Mouse (Mus musculus) spleen, postnatal 4 days (tissue): ENCODE results near the gene Nedd9.

Source experiments
- DNase-seq, 2 experiments: peaks; one replicate each; pipeline ENCODE4 v3.0.0; 2022; ENCODE audit warnings: low spot score in 2 of 2

The Nedd9 gene

DNA sequence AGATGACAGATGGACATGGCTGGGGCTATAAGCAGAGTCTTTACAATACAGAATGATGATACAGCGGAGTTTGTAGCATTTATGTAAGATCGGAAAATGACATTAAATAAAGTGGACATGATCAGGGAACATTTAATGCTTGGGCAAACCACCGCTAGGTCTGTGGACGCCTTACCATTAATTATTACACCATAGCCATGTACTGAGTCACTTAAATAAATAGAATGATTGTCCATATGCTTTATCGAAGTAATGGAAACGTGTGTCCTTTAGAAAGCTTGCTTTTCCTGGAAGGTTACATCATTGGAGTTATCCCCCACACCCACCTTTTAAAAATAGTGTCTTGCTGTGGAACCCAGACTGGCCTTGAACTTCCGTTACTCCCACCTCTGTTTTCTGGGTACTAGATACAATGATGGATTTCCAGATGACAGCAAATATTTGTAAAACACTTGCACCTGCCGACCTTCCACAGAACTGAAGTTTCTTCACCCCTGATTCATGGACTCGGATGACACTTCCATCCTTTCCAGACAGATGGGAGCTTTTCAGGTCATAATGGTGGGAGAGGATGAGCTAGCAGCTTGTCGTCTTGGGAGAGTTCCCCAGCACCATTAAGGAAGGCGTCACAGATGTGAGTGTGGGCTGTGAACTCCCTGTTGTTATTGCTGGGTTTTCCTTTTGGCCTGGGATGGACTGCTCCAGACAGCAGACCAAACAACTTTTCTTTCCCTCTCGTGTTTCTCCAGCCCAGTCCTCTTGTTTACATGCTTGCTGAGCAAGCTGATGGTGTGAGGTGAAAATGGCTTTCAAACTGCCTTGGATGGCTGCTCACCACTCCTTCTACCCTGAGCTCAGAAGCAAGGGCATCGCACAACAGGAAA is 76.7 kb downstream of the Nedd9 start:
- DNase-seq = no peak

DNA sequence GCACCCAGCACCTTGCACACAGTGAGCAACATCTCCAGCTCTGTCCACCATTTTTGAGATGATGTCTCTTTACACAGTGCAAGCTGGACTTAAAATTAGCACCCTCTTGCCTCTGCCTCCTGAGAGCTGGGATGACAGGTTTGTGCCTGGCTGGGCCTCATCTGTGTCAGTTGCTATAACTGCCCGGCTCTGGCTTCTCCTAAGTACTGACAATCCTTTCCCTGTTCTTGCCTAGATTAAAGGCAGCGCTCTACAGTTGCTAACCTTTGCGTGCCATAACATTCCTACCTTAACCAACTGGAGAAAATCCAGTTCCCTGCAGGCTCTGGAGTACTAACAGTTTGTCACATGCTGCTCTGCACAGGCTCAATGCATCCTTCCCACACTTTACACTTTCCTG is 77.9 kb downstream of the Nedd9 start:
- no peak for DNase-seq

DNA sequence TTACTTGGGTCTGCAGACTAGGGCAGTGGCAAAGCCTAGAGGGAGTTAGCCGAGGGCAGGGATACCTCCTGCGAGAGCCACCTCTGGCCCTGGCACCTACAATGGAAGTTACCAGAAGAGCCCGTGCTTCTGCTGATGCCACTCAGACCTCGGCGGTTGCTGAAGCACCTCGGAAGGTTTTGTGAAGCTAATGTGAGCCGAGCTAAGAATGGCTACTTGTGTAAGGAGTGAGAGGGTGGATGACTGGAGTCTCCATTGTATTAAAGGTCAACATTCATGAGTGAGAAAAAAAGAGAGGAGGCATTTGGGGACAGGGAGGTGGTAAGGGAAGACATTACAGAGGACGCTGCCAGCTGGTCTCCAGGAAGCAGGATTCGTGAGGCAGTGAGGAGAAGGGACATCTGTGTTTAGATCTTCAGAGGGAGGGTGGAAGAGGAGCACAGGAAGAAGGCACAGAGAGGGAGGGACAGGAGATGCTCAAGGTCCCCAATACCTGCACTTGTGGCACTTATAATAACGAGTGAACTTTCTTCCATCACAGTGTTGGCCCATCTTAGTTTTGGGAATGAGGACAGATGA is 78.7 kb downstream of the Nedd9 start:
- no peak for DNase-seq

DNA sequence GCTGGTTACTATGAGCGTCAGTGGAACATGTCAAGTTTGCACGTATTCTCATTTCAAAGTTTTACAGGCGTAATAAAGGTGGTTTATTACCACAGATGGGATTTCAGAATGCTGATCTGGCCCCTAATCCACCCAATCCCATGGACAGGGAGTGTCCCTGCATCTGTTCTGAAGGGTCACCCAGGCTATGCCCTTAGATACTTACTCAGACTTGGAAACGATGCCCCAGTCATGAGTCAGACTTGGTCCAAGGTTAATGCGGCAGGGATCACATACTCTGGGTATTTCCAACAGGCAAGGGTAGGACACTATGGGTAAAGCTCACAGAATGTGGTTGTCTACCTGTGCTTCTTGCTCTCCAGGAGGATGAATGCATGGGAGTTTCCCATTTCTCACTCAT is 82.2 kb downstream of the Nedd9 start:
- no peak for DNase-seq

DNA sequence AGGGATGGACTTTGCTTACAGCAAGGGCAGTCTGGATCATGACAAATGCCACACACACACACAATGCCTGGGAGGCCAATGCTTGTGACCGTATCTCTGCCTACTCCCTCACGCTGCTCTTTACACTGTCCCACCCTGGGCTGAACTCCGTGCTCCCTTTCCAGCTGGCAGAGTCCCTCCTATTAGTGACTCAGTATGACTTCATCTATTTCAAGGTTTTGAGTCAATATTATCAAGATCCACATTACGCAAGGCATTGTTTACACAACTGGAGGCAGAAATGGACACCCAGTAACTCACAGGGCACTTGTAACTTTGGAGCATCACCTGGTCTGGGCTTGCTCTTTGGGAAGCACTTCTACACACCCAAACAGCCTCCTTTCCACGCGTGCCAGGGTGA is 83.3 kb downstream of the Nedd9 start:
- no peak for DNase-seq

DNA sequence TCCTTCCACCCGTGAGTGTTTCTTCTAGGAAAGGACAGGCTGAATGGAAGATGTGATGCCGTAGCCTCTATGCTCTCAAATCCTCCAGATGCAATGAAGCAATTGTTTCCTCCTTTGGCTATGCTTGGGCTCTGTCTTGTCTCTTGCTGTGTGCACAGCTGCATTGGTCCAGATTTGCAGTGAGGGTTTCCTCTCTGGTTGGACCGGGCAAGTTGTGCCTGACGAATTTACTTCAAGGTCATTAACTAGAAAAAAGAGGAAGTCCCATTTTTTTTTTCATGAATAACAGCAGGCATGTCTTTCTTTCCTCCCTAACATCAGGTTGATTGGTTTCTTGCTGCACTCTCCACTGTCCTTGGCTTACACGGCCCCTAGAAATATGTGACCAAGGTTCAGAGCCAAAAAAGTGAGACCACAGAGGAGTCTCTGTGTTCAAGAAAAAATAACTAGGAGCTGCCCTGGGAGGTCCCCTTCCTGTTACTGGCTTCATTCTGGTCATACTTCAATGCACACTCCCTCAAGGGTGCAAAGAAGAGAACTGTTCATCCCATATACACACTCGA is 84.6 kb downstream of the Nedd9 start:
- no peak for DNase-seq

DNA sequence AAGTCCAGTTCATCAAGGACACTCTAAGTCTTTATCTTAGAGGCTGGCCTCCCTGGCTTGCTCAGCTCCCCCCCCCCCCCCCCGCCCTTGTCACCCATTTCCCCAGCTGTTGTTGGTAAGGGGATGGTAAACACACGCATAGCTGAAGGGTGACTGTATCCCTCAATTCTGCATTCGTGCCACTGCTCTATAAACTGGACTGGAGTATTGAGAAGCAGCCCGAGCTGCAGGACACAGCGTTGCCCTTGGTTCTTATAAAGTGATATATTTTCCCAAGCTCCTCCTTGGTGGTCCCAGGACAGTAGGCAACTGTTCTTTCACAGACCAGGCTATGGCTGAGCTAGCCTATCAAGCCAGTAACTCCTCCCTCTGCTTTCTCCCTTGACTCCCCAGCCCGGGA is 85.4 kb downstream of the Nedd9 start:
- DNase-seq = no peak

DNA sequence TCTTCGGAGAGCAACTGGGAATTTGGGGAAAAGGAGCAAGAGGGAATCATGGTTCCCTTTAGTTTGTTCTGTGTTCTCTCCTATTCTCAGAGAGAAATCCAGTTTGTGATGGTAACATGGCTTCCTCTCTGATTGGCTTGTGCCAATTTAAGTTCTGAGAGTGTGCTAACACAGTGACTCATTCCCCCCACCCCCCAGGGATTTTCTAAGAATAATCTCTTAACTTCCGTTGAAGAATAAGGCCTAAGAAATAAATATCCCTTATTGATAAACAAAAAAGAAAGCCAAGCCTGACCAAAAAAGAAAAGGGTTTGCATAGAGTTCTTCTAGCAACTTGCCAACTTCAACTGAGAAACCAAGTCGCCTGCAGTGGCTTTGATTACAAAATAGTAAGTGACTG is 86.9 kb downstream of the Nedd9 start:
- DNase-seq = no peak

DNA sequence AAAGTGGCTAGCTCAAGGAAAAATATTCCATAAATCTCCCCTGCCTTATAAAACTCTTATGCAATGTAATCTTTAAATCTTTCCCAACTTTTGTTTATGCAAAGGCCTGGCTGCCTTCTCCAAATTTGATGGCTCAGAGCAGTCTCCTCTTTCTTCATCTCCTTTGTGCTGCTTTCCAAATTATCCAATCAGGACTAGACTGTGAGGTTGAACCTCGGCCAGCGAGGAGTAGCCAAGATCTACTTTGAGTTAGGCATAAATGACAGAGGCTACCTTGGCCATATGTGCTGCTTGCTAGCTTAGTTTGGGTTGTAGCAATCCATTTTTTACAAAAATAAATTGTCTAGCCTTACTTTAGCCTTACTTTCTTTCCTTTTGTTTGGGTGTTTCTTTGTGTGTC is 95.0 kb downstream of the Nedd9 start:
- DNase-seq = no peak

DNA sequence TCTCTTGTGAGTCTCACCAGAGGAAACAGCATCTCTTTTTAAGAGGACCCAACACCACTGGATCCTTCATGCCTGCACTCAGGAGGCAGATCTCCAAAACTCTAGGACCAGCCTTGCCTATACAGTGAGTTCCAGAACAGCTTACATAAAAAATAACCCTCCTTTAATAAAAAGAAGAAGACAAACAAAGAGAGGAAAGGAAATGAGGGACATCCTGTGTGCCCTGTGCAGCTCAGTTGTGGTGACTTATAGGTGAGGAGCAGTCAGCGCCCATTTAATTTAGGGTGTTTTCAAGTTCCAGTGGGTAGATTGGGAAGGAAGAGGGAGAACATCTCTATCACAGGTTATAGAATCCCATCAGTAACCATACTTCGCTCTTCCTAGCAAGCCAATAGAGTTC is 96.5 kb downstream of the Nedd9 start:
- no peak for DNase-seq

DNA sequence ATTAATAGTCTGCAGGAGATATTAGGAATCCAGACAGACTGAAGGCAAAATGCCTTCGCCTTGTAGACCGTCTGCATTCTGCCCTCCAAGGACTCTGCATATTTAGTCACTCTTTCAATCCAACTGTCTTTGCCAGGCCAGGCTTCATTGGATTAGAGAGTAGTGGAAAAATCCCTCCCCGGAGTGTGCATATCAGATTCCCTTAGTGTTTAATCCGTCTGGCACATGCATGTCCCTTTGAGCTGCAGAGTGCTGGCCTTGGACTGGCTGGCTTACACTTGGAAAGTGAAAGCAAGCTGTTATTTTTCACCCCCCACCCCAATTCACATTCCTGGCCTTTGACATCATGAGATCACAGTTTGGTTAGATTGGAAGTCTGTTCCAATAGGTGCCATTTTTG is 100.6 kb downstream of the Nedd9 start:
- DNase-seq = no peak

DNA sequence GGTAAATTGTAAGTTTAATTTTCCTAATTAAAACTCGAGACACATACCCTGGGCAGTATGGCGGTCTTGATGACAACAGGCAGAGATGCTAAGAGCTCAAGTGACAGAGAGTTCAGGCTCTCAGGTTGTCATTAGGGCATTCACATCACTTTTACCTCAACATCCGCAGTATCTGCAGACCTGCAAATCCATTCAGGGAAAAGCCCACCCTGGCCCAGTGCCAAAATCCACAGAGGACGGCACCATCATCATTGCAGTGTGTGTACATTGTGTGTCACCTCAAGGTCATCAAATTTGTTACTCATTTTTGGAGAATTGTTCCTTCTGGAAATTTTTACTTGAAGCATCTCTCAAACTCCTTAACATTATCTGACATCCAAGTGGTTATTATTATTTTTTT is 102.3 kb downstream of the Nedd9 start:
- no peak for DNase-seq

DNA sequence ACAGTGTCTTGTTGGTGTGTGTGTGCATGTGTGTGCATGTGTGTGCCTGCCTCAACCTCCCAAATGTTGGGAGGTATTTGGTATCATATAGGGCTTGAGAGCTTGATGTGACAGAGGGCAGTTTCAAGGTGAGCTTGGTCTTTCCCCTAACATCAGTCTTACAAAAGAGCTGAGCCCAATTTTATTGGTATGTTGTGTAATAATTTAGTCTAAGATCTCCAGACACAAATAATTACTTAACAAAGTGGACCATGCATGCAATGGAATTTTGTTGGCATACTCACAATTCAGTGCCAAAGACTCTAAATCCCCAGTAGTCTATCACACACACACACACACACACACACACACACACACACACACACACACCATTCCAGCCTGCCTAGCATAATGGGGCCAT is 104.5 kb downstream of the Nedd9 start:
- DNase-seq = no peak

DNA sequence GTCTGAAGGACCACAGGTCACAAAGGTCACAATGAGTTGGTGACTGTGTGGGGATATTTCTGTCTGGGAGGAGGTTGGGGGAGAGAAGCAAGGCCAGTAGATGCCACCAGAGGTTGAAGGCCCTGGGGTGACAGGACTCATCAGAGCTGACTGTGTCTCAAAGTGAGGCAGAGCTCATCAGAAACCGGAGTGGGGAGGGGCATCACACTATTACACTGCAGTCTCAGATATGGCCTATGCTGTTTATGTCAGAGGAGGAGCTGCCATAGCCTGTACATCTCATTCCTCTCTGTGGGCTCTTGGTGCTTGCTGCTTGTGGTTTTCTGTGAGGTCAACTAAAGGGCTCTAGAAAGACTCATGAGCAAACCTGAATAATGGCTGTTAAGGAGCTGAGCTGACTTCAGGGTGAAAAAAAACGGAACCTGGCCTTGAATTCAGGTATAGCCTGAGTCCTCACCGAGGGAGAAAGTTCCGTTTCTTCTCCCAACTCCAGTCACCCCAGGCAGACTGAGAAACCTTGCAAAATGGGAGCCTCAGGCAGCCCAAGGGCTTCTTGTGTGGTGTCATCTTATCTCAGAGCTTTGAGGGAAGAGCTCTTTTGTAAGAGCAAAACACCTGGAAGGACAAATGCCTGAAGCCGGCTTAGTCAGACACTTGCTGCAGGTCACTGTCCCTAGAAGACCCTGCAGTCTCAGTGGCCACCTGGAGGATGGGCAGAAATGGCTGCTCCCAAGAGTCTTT is 105.2 kb downstream of the Nedd9 start:
- no peak for DNase-seq

DNA sequence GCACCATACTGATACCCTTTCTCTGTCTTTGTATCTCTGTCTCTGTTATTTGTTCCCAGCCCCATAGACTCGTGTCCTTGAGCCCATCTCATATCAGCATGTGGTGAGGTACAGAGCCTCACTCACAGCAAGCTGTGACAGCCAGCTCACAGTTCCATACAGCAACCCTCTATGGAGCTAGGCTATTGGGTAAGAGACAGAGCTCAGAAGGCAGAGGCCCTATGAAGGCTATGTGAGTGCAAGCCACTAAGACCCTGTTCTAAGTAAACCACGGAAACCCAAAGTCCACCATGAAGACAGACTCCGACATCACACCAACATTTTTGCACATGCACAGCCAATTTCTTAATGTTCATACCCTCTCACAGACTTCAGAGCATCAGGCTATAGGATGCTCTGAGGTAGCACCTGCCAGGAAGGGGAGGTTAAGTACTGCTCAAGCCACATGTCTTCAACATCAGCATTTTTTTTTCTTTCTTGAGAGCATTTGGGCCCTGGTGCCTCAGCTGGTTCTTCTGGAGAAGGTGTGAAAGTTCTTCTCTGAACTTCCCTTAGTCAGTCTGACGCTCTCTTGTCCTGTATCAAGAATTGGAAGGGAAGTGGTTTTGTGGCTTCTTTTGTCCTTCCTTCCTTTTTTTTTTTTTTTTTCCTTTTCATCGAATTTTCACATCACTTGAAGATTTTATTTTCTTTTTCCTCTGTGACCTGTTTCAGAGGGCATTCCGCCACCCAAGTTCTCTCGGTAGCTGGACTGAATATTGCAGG is 105.9 kb downstream of the Nedd9 start:
- no peak for DNase-seq

DNA sequence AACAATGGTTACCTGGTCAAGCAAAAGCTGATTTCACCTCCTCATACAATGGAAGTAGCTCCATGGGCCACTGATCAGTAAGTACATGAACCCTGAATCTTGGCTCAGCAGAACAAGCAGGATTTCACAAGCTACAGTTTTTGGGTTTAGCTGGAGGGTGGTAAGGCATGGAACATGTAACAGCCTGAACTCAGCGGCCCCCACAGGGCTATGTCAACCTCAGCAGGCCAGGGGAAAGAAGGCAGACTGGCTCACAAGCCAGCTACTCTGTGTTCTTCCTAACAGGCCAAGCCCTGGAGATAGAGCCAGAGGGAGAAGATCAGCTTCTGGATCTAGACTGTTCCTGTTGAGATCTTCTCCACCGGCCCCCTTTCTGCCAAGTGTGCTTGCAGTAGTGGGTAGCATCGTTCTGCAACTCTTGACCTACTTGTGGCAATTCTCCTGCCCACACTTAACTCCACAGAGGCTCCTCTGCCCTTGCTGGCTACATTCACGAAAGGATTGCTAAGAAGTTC is 107.2 kb downstream of the Nedd9 start:
- no peak for DNase-seq

DNA sequence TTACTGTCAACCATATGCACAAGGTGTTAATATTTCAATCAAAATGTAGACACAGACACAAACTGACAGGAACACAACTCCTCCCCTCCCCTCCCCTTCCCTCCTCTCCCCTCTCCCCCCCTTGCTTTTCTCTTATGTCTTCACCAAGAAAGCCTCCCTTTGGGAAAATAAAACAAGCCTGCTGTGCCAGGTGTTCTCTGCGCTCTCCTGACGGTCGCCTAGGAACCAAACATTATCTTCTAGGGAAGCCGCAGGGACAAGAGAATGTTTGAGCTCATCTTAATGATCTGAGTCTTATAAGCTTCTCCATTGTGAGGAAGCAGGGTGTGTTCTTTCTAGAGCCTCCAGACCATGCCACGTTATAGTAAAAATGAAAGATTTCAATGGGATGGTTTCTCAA is 108.7 kb downstream of the Nedd9 start:
- DNase-seq = no peak

DNA sequence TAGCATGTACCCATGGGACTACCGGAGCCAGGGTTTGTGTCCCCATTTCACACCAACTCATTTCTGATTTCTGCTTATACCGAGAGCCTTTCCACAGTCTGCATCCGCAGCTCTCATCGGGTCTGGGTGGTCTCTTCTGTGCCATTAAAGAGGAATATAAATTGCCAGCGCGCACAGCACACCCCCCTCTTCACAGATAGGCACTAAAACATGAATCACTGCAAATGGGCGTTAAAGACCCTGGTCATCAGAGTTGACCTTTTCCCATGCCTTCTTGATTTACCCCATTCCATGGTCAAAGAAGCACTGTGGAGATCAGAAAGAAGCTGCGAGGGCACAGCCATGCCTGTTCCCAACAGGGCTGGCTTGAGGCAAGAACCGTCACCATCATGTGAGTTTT is 109.3 kb downstream of the Nedd9 start:
- no peak for DNase-seq

DNA sequence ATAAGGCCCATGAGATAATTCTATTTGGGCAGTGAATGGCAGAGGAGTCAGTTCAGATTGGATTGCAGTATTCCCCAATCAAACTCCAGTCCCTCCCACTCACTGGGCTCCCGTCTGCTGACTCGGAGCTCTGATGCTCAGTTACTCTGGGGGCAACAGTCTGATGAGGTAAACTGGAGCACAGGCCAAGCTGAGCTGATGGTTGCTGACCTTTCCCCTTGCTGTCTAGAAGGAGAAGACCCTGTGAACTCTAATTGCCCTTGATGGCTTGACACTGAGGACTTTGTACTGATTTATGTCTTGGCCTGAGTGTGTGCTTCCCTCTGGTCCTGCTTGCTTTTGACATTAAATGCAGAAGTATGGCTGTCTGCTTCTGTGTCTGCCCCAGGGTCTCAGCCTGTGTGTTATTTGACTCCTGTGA is 110.1 kb downstream of the Nedd9 start:
- DNase-seq = no peak

DNA sequence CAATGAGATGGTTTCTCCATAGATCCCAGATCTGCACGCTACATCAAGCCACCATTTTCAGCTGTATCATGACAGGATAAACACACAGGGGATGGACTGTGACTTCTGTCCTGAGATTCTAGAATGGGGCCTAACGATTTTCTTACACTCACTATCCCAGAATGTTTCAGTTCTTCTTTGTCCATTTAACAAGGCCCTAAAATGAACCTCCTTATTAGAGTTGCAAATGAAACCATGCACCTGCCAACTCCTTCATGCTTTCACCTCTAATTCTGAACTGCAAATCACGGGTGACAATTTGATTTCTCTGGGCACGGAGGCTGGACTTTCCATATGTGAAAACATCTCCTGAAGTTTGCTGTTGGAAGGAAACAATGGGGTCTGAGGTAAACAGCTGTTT is 111.1 kb downstream of the Nedd9 start:
- no peak for DNase-seq

DNA sequence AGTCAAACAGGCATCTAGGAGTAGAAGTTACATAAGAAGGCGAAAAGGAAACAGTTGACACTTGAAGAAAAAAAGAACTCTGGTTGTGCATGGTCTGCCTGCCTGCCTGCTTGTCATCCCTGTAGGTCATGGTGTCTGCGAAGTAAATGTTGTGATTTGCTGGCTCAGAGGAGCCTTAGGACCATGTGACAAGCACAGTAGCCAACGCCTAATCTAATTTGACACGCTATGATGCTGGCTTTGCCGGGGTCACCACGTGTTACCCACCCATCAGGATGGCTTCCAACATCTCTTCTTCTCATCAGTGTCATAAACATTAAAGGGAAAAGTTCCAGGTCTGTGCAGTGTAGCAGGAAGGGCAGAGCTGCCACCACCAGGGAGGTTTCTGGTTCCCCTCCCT is 111.5 kb downstream of the Nedd9 start:
- DNase-seq = no peak

DNA sequence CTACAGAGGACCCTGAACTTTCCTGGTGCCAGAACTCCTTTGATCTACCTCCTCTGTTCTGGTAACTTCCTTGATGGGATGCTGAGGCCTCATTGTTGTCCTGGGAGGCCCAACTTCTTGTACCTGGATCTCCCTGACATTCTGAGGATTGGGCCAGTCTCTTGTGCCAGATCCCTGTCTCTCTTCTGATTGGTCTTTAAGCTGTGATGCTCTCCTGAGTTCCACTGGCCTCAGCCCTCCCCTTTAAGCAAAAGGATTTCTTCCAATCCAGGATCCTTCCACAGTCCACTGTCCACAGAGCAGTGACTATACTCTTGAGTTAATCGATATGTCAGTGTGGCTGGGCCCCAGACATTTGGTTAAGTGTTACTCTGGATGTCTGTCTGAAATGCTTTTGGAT is 112.3 kb downstream of the Nedd9 start:
- no peak for DNase-seq
